Mouse (Mus musculus) erythroid progenitor cell, adult 5-6 weeks (primary cell): ENCODE results near the gene Dlx4. TPM values are rescaled to one million over a fixed set of nuclear protein-coding genes. Genes with fewer than 3 reads are reported as not detected.

Source experiments
- ATAC-seq: replicated peaks from 2 replicates; pipeline ENCODE4 v1.8.0; 2016; ENCODE audit warnings: moderate number of reproducible peaks, mild to moderate bottlenecking, moderate TSS enrichment, inconsistent platforms; ENCODE audit not compliant: poor library complexity, low FRiP score, severe bottlenecking
- total RNA-seq, 2 experiments: library from RNA; stranded (forward) in 1 of 2; stranded (reverse) in 1 of 2; fragments of 150-400 nt in 1 of 2; fragments of 186-747, 209-891 nt in 1 of 2; gene quantifications; 2 replicates each; pipeline versions ENCODE4 v1.2.3 to v1.2.4; 2015 to 2017; ENCODE audit warnings: low replicate concordance in 2 of 2

Dlx4 gene
- not detected in 2 replicates for total RNA-seq (2015; ENCODE audit: low replicate concordance)
- not detected in 2 replicates for total RNA-seq (2017; ENCODE audit: low replicate concordance)

DNA sequence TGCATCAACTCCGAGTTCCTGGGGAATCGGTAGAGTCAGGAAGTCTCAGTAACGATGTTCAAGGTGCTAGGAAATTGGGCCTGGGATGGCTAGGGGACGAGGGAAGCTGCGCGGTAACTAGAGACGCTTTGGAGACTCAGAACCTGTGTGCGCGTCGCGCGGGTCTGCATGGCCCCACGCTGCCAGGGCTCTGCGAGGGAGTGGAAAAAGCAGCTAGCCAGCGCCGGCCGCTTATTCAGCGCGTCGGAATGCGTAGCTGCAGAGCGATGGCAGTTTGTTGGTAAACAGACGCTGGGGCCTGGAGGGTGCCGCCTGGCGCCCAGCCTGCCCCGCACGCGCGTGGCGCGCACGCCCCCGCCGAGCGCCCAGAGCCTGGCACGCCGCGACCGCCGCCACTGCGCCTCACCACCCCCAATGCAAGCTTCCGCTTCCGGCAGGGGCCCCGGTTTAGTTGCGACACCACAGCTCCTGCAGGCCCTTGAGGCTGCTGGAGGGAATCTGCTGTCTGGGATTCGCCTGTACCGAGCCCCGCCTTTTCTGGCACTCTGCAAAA lies at the start of gene Dlx4:
Gene Dlx4 (minus strand): TSS at position 413 of the 553 bp plus-strand sequence.
- no peak for ATAC-seq

DNA sequence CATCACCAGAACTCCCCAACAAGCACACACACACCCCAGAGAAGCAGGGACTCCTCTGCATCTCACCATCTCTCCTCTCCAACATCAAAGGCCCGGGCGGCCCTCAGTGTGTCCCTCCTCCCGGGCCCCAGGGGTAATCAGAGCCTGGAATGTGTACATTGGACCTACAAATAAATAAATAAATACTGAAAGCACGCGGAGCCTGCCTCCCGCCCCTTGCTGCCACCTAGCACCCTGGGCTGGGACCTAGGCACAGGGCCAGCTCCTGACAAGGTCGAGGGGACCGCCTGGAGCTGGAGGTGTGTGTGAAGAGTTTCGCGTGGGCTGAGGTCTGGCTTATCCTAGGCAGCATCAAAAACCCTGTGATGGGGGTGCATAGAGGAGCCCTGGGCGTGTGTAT lies 43.8 kb upstream of the Dlx4 start:
- no peak for ATAC-seq

DNA sequence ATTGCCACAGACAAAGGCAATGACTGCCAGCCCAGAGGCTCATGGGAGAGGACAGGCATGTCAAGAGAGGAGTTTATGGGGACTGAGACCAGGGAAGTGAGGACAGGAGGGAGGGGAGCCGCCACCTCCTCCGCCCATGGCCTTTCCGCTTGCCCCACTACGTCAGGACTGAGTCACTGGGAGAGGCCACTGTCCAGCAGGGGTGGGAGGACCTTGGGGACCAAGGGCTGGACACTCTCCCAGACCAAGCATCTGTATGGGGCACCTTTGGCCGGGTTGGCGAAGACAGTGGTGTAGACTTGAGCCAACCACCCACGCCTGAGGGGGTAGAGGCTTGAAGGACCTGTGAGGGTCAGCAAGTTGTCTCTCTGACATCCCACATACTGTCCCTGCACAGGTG lies 40.8 kb upstream of the Dlx4 start:
- no peak for ATAC-seq

DNA sequence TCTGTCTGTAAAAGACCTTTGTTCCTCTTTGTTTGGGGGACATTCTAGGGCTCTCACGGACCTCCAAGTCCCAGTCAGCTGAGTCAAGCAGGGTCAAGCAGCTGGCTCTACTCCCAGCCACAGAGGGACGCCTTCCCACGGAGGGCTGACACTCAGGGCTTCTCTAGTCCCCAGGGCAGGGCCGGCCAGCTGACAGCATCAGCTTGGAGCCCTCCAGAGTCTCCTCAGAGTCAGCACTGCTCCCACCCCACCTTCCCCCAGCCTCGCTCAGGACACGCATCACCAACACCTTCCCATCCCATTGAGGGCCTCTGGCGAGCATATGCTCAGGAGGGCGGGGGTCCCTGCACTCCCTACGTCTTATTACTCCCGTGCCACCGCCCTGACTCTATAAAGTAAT lies 39.6 kb upstream of the Dlx4 start:
- no peak for ATAC-seq

DNA sequence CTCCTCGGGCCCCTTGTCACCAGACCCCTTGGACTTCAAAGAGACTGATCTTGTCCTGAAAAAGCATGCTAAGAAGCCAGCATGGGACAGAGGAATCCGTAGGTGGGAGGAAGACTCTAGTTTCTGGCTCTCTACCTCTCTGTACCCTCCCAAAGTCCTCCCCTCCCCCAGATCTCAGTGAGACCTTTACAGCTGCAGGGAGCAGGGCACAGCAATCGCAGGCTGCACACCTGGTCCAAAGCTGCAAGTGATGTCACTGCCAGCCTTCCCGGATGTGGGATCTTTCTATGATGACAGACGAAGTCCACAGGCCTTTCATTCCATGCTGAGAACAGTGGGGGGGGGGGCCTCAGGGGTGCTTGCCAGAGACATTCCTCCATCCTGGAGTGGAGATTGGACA lies 38.5 kb upstream of the Dlx4 start:
- ATAC-seq, result no peak

DNA sequence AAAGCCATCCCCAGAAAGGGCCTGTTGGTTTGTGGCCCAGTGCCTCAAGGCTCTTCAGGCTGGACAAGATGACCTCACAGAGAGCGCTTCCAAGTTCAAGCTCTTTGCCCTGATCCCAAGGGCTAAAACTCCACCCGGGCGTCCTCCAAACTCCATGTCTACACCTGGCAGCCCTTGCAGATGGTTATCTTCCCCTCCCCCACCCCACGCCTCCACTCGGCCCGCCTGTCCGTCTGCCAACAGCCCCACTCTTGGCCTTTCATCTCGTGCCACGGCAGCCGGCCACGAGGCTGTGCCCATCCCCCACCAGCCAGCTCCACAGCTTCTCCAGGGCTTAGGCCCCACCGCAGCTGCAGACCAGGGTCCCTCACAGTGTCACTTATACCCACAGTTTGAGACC lies 33.2 kb upstream of the Dlx4 start:
- ATAC-seq, result no peak

DNA sequence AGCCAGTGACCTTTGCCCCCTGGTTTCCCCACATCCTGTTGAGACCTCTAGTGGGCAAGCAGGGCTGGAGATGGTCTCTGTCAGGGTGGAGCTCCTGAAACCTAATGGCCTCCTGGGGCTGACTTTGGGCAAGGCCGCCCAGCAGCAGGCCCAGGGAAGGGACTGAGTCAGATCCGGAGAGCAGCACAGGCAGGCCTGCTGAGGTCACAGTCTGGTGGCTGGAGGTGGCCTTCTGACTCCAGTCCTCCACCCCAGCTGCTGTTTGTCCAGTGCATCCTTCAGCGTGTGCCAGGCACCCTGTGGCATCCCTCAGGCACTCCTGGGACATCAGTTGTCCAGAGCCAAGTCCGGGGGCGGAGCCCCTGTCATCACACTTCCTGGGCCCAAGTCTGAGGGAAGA lies 19.8 kb upstream of the Dlx4 start:
- ATAC-seq, result no peak

DNA sequence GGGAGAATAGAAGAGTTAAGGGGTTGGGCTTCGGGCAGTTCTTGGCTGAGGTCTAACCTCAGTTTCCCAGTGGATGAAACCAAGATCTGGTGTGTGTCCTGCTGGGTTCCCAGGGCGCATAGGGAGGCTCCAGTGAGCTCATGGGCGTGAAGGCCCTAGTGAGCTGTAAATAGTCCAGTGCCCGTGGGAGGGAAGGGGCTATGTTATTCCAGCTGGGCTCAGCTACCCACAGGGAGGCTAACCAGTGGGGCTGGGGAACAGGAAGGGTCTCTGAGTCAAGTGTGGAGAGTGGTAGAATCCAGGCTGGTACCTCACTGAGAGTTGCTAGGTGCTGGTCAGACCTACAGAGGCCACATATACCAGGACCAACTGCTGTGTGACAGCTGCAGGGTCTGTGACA lies 15.6 kb upstream of the Dlx4 start:
- ATAC-seq, result no peak

DNA sequence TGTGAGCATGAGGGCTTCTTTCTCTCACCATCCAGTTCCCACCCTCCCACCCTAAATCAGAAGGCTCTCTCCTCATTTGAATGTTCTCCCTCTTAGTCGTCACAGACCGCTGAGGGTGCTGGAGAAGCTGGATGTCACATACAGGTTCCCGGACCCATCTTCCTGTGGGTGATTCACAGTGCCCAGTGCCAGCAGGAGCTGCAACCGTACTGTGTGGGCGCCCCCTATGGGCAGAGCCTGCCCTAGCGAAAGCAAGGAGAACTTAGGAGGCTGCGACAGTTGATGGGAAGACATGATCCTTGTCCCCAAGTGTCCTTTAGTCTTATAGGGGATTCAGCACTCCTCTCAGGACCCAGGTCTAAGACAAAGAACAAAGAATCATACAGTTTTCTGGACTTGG lies 14.6 kb upstream of the Dlx4 start:
- ATAC-seq, result no peak

DNA sequence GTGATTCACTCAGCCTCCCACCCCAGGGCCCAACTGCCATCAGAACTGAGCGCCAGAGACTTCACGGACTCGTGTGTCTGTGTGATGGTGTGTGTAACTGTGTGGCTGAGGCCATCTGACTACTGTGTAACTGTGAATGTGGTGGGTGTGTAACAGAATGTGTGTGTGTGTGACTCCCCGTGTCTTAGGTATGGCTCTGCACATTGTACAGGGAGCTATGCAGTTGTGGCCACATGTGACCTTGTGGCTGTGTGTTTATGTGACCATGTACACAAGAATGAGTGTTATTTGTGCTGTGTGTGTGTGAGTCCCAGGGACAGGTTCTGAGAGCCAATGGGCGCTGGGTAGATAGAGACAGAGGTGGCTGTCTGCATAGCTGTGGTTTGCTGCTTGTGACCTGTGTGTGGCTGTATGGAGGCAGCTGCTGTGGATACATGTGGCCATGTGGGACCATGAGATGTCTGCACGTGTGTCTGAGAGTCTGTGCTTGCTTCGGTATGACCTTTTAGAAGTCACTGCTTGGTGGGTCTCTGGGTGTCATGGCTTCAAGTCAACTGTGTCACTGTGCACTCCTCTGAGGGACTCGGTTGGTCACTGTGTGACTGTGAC lies 13.8 kb upstream of the Dlx4 start:
- ATAC-seq, result no peak

DNA sequence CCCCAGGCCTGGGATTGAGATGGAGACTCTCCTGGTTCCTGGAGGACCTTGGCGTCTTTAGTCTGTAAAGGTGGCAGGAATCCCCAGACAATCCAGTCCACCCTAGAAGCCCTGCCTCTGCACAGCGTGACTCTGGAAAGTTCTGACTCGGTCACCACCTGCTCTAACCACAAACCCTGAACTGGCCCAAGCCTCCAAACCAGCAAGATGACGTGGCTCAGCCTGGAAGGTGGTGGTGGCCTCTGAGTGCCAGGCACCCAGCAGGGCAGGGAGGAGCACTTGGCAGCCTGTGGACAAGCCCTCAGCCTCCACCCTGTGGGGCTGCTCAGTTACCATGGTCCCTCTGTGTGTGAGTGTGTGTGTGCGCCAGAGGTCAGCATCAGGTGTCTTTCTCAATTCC lies 11.8 kb upstream of the Dlx4 start:
- no peak for ATAC-seq

DNA sequence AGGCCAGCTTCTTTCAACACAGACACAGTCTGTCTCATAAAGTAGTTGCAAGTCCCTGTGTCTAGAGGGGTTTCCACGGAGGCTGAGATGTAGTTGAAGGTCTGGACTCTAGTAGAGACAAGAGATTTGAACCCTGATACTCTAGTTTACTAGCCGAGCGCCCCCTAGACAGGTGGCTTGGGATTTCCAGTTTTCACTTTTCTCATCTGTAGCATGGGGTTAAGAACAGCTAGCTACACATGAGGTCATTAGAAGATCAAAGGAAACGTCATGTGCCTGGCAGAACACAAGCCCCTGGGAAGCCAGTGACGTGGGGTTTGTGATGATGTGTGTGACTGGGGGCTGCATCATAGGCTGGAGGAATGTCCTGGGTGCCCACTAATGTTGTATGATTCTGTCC lies 11.3 kb upstream of the Dlx4 start:
- no peak for ATAC-seq

DNA sequence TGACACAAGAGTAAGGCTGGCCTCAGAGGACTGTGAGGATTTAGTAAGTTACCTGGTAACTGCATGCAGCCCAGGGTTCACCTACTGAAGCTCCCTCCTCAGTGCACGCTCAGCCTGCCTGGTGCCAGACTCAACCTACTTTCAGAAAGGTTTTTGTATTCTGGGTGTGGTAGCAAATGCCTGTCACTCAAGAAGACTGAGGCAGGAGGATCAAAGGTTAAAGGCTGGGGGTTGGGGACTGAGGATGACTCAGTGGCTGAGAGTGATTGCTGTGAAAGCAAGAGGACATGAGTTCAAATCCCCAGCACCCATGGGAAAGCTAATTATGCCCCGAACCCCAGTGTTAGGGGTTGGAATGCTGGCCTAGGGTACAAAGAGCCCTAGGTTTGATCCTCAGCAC lies 9.4 kb upstream of the Dlx4 start:
- ATAC-seq, result no peak

DNA sequence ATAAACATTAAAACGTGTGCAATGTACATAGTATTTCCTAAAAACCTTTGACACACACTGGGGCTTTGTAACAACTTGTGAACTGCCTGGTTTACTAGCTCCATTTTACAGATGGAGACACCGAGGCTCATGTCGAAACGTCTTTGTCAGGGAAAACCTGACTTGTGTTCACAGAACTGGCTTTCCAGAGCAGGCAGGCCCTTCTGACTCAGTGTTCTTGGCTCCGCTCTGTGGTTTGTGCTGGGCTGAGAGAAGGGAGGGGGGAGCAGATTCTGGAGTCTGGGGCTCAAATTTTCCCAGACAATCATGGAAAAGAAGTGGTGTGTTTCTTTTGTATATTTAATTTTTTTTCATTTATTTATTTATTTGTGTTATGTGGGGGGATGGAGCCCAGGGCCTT lies 7.6 kb upstream of the Dlx4 start:
- ATAC-seq, result no peak

DNA sequence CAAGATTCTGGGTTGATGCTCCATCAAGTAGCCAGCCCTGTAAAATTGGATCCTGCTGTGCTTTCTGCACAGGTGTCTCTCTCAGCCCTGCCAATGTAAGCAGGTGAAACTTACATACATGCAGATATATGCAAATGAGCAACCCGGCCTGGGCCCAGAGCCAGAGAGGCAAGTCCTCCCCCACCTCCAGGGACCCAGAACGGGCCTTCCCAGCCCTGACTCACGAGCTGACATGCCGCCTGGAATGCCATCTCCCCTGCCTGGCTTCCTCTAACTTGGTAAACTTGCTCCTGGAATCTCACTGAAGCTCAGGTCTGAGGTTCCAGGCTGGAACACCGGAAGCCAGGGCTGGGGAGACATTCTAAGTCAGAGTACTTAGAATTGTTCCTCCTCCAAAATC lies 7.1 kb upstream of the Dlx4 start:
- ATAC-seq, result no peak

DNA sequence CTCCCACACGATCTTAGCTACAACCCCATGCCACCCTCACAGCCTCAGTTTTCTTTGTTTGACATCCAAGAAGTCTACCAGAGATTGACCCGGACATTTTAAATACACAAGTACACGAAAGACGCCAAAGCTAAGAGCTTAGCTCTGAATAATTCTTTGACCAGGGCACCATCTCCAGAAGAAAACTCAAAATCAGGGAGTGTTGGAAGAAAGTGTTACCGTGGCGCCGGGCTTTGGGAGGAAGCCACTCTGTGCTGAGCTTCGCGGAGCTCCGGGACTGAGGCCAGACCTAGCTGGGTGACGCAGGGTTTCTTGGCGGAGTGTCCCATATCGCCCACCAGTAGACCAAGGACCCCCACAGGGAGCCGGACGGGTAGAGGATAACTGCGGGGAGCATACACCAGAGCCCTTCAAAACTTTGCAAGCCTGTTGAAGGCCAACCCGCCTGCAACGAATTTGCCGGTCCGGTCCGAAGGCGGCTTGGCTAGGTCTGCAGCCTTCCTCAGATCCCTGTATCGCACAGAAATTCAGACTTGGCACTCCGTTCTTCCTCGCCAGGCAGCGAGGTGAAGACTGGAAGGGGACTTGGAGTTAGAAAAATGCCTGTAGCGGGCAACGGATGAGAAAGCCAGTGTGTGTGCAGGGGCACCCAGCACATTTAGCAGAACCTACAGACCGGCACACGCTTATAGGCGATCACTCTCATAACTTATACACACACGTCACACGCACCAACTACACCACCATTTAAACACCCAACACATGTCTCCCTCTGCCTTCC lies 4.4 kb upstream of the Dlx4 start:
- ATAC-seq, result no peak

DNA sequence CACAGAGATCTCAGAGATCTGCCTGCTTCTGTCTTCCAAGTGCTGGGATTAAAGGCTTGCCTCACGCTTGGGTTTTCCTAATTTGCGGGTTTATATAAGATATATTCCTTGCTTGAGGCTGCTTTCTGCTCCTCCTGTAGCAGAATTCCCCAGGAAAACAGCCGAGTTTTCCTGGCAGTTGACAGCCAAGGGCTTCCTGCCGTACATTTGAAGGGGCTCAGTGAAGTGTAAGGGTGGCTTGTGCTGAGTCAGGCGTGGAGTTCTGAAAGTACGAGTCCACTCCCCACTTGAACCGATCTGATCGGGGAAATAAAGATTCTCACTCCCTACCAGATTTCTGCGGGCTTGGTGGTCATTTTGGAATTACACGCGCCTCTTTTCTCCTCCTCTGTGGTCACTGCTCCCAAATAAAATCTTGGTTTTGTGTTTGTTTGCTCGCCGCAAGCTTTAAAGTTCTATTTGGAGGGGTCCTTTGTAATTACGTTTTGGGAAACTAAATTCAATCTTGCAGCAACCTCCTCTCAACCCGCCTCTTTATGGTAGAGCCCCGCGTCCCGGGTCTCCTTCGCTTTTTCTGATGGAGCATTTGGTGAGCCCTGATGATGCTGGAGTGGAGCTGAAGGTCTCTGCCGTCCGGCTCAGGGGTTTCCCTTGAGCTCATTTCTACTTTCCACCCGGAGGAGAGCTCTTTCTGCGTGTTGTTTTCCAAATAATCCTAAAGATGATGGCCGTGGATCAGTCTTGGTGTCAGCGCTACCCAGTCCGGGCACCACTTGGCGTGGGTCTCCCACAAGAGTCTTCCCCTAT lies 3.6 kb upstream of the Dlx4 start:
- no peak for ATAC-seq

DNA sequence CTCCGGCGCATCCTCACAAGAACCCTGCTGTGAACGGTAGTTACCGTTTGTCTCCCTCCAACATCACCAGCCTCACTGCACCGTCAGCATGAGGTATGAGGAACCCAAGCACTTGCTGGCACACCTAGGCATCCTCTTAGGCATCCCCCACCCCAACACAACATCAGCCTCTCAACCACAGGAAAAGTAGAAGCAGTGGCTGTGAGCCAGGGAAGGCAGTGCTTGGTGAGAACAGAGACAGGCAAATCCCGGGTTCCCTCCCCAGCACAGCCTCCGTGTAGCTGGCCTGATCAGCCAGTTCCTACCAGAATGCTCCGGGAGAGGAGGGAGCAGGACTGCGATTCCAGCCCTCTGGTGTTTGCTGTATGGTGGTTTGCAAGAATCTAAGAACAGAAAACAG lies 2.7 kb upstream of the Dlx4 start:
- no peak for ATAC-seq

DNA sequence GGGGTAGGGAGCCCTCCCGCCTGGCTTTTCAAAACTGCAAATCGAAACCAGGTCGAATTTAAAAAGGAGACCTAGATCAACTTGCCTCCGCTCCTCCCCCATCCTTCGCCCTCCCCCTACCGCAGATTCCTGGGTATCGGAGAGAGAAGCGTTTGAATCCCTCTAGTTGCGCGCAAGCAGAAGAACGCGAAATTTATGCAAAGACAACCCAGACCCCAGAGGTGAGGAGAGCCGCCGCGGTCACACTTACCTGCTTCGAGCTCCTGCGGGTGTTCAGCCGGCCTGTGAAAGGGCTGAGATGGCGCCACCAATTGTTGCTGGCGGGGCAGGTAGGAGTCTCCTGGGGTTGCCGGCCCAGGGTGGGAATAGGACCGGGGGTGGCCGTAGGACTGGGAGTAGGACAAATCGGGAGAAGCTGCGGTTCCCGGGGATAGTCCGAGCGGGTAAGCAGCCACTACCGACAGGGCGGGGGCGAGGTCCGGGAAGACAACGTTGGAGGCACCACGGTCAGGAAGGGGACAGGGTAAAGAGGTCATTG lies 1.0 kb downstream of the Dlx4 start:
- ATAC-seq, result no peak
